Mouse (Mus musculus) heart, embryonic 14.5 days (tissue): ENCODE measurements around the gene Tchp. TPM values are rescaled to one million over a fixed set of nuclear protein-coding genes. Genes with fewer than 3 reads are reported as not detected.

ENCODE experiments used
- ATAC-seq: fragments of 200-750 bp; cut with Nextera tagmentation; 2 replicates; pipeline ENCODE4 v1.8.0; 2017; ENCODE audit warnings: low read depth, moderate TSS enrichment; ENCODE audit not compliant: insufficient number of reproducible peaks, insufficient read depth, low FRiP score
- H3K27ac ChIP-seq, 2 experiments: fragments of 200-500 bp in 1 of 2; fragments of 300-500 bp in 1 of 2; sonication (generic) in 1 of 2; replicated peaks in 1 of 2; 2 replicates each; pipeline ENCODE4 v1.5.1; 2012 to 2014; ENCODE audit warnings: low read depth in 2 of 2, low read length in 2 of 2, control low read depth in 1 of 2, mild to moderate bottlenecking in 1 of 2, mixed read lengths in 1 of 2; ENCODE audit not compliant: control insufficient read depth in 1 of 2, insufficient read depth in 1 of 2
- H3K27me3 ChIP-seq: fragments of 300-500 bp; sonication (generic); 2 replicates; pipeline ENCODE4 v1.6.1; 2014; ENCODE audit warnings: mild to moderate bottlenecking, low read length, control low read depth; ENCODE audit not compliant: control insufficient read depth, insufficient read depth
- H3K36me3 ChIP-seq: fragments of 300-500 bp; sonication (generic); 2 replicates; pipeline ENCODE4 v1.6.1; 2014; ENCODE audit warnings: mild to moderate bottlenecking, control low read depth, low read length, mixed read lengths; ENCODE audit not compliant: control insufficient read depth, insufficient read depth
- H3K4me1 ChIP-seq, 2 experiments: fragments of 200-500 bp in 1 of 2; fragments of 300-500 bp in 1 of 2; sonication (generic) in 1 of 2; 2 replicates each; pipeline ENCODE4 v1.6.1; 2012 to 2014; ENCODE audit warnings: low read length in 2 of 2, control low read depth in 1 of 2, mixed read lengths in 1 of 2; ENCODE audit not compliant: control insufficient read depth in 2 of 2, insufficient read depth in 2 of 2
- H3K4me2 ChIP-seq: fragments of 300-500 bp; sonication (generic); 2 replicates; pipeline ENCODE4 v1.6.1; 2014; ENCODE audit warnings: mild to moderate bottlenecking, low read length
- H3K4me3 ChIP-seq, 2 experiments: fragments of 200-500 bp in 1 of 2; fragments of 300-500 bp in 1 of 2; sonication (generic) in 1 of 2; 2 replicates each; pipeline ENCODE4 v1.5.1; 2012 to 2014; ENCODE audit warnings: low read length in 2 of 2, mild to moderate bottlenecking in 2 of 2, control low read depth in 1 of 2, low read depth in 1 of 2, moderate library complexity in 1 of 2; ENCODE audit not compliant: control insufficient read depth in 1 of 2, insufficient read depth in 1 of 2
- H3K9ac ChIP-seq: fragments of 300-500 bp; sonication (generic); 2 replicates; pipeline ENCODE4 v1.6.1; 2014; ENCODE audit warnings: mild to moderate bottlenecking, low read length
- H3K9me3 ChIP-seq: fragments of 300-500 bp; sonication (generic); 2 replicates; pipeline ENCODE4 v1.6.1; 2016; ENCODE audit warnings: low read length, control low read depth; ENCODE audit not compliant: control insufficient read depth
- WGBS: fragments of 180-500 bp; shearing (Covaris S2); extraction: QIAGEN DNeasy Blood & Tissue Kit; methylation state at CpG from one replicate; pipeline ENCODE4 v1.1.7; 2014; 5-methylcytosine and 5-hydroxymethylcytosine counted together
- polyA plus RNA-seq: library from polyadenylated mRNA; unstranded; fragments of >200 nt; fragmentation: Nextera tagmentation; extraction: Ambion mirVana; gene quantifications from 2 replicates; pipeline ENCODE4 v1.2.1, GENCODE M21; 2014

The Tchp gene
- polyA plus RNA-seq, 1 experiment from 2014 or later = 6.8 TPM

GRCm38 (mm10) chr5:114698044-114698746 is 9.4 kb upstream of the Tchp start:
- Histone ChIP-seq H3K9ac (no peak overlapping the region), H3K4me3 (no peak overlapping the region), H3K27ac (no peak overlapping the region), H3K36me3 (no peaks in the 10 kb centered on the region), H3K27me3 (0 out of 2 replicates have a peak, but pooled peaks cover 5% of the 10 kb centered on the region), H3K4me1 (no peaks in the 10 kb centered on the region), H3K9me3 (no peaks in the 10 kb centered on the region), H3K4me2 (no peak overlapping the region)
- ATAC-seq = no peak
- WGBS = 84% methylated on average over 19 of the region's 19 CpGs

GRCm38 (mm10) chr5:114699015-114699414 is 8.5 kb upstream of the Tchp start:
- H3K27me3 ChIP-seq = 0 out of 2 replicates have a peak, but pooled peaks cover 2% of the 10 kb centered on the region
- ATAC-seq = no peak
- no peak overlapping the region for H3K27ac ChIP-seq
- H3K4me3 ChIP-seq = no peak overlapping the region
- no peaks in the 10 kb centered on the region for H3K36me3 ChIP-seq
- no peak overlapping the region for H3K9ac ChIP-seq
- no peaks in the 10 kb centered on the region for H3K9me3 ChIP-seq
- no peak overlapping the region for H3K4me2 ChIP-seq
- WGBS = 45% methylated on average over 7 of the region's 7 CpGs
- H3K4me1 ChIP-seq = no peaks in the 10 kb centered on the region

- Histone ChIP-seq H3K4me1 (no peaks in the 10 kb centered on the region), H3K4me2 (no peak overlapping the region), H3K9me3 (no peaks in the 10 kb centered on the region), H3K27me3 (no peaks in the 10 kb centered on the region), H3K4me3 (no peak overlapping the region), H3K9ac (no peak overlapping the region), H3K27ac (no peak overlapping the region), H3K36me3 (no peaks in the 10 kb centered on the region)
- whole genome bisulfite sequencing = 54% methylated on average over 14 of the region's 14 CpGs
- ATAC-seq = no peak
These were observed 4.9 kb upstream of the Tchp start for GRCm38 (mm10) chr5:114702403-114703392.

- no peak overlapping the region for H3K27ac ChIP-seq
- peaks cover 5 to 7% of the 10 kb centered on the region in 2 experiments; a peak in 3 of 4 replicates for H3K4me1 ChIP-seq
- no peaks in the 10 kb centered on the region for H3K27me3 ChIP-seq
- H3K9me3 ChIP-seq = no peaks in the 10 kb centered on the region
- H3K4me3 ChIP-seq = peak overlapping the region; percentile 93 to 99
- H3K36me3 ChIP-seq = peaks cover 38% of the 10 kb centered on the region
- peak overlapping the region; percentile 91 for H3K4me2 ChIP-seq
- no peak for ATAC-seq
- 52% methylated on average over 15 of the region's 15 CpGs for WGBS
- peak overlapping the region; percentile 86; the same call in 1 of the 2 replicates for H3K9ac ChIP-seq
These were observed 931 bp downstream of the Tchp start for GRCm38 (mm10) chr5:114708491-114708890.

GRCm38 (mm10) chr5:114709357-114709756 is 1.8 kb downstream of the Tchp start:
- no peaks in the 10 kb centered on the region for H3K9me3 ChIP-seq
- H3K9ac ChIP-seq = no peak overlapping the region
- H3K27ac ChIP-seq = no peak overlapping the region
- H3K36me3 ChIP-seq = peaks cover 47% of the 10 kb centered on the region
- no peak for ATAC-seq
- WGBS = 91% methylated on average over 21 of the region's 21 CpGs
- peaks cover 5 to 7% of the 10 kb centered on the region in 2 experiments; a peak in 3 of 4 replicates for H3K4me1 ChIP-seq
- no peak overlapping the region for H3K4me3 ChIP-seq
- no peaks in the 10 kb centered on the region for H3K27me3 ChIP-seq
- no peak overlapping the region for H3K4me2 ChIP-seq

- Histone ChIP-seq H3K9me3 (no peaks in the 10 kb centered on the region), H3K27ac (no peak overlapping the region), H3K4me3 (no peak overlapping the region), H3K9ac (no peak overlapping the region), H3K4me1 (no peaks in the 10 kb centered on the region), H3K36me3 (peaks cover 86% of the 10 kb centered on the region), H3K27me3 (no peaks in the 10 kb centered on the region), H3K4me2 (no peak overlapping the region)
- ATAC-seq = no peak
- 89% methylated on average over 18 of the region's 18 CpGs for WGBS
These were observed 7.0 kb downstream of the Tchp start for GRCm38 (mm10) chr5:114714551-114714950.

GRCm38 (mm10) chr5:114717292-114717691 is 9.7 kb downstream of the Tchp start:
- no peak for ATAC-seq
- 91% methylated on average over 12 of the region's 12 CpGs for WGBS

More at GRCm38 (mm10) chr5:114717292-114717691, 9.7 kb downstream of the Tchp start:
- no peaks in the 10 kb centered on the region for H3K4me1 ChIP-seq
- no peak overlapping the region for H3K4me2 ChIP-seq
- no peak overlapping the region for H3K27ac ChIP-seq
- H3K9me3 ChIP-seq = no peaks in the 10 kb centered on the region
- no peak overlapping the region for H3K9ac ChIP-seq
- H3K27me3 ChIP-seq = no peaks in the 10 kb centered on the region
- no peak overlapping the region for H3K4me3 ChIP-seq
- peaks cover 85% of the 10 kb centered on the region for H3K36me3 ChIP-seq
